Mouse (Mus musculus): Measurements from ENCODE around the gene Arrdc1.
"Not testable (repeated sequence)": the region's sequence is repeated elsewhere in the genome, so short reads cannot be mapped to it uniquely, and the experiment has no call there.

Arrdc1 gene

DNA sequence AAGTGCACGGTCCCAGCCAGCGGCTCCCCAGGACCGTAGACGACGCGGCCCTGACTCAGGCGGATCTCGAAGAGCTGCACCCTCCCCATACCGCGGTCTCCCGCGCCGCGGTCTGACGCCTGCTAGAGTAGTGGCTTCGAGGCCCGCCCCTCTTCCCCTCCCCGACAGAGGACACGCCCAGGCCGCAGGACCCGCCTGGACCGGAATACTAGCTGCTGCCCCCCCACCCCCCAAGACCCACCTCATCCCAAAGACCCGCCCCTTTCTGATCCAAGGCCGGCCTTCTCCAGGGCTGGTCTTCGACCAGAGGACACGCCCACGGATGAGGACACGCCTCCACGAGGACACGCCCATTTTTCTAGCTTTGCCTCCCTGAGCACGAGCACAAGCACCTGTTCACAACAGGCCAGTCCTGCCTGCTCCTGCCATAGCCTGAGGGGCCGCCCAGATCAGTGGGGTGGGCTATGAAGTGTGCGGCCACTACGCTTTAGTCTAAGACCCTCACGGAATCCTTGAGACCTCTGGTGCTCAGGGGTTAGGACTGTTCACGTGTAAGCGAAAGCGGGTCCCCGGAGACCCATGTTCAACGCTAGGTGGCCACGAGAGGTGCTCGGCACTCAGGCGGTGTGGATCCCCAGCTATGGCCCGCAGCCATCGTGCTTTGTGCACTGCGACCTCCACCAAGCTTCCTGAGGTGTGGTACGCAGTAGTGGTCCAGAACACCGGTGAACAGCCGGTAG is at the start of gene Arrdc1:
Gene Arrdc1, minus strand, starts transcription at position 196 of the 740 bp plus-strand sequence.
- DNase-seq: peak; percentile 82

DNA sequence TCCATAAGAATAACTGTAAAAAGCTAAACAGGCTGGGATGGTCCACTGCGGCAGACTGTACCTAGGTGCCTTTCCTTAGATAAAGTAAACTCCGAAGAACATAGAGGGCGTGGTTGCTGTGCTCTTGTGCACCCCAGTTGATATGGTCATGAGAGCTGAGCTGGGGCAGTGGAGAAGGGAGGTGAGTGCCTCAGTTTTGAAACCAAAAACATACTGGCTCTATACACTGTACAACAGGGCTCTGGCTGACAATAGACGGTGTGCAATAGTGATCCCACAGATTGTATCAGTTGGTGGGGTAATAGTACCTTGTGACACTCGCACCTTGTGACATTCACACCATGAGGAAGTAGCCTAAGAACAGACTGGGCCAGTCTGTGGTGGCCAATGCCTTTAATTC is 41.9 kb upstream of the Arrdc1 start:
- DNase-seq: no peak

DNA sequence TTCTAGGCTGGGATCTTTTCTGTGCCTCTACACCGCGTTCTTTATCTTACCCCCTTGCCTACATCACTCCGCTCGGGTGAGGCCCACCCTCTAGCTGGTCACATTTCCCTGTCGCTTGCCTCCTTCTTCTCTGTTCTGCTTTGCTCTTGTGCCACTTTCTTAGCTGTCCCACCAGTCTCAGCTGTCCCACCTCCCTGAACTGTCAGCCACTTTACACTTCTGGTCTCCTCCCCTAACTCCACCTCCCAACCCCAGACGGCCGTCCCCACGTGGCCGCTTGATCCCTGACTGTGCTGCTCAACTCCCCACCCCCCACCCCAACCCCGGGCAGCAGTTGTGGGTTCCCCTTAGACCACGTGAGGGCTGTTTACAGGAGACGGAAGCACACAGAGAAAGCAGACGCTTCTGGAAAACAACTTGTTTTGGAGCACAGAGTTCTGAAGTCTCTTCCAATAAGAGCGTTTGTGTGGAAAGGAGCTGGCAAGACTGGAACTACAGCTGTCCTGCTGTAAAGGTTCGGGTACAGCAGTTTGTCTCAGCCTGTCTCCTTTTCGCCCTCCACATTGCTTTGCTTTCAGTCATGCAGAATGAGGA is 40.7 kb upstream of the Arrdc1 start, which contains the start of gene Pnpla7:
Gene Pnpla7, plus strand, starts transcription at position 330 of the 594 bp plus-strand sequence.
- peak; percentile 53 for DNase-seq

DNA sequence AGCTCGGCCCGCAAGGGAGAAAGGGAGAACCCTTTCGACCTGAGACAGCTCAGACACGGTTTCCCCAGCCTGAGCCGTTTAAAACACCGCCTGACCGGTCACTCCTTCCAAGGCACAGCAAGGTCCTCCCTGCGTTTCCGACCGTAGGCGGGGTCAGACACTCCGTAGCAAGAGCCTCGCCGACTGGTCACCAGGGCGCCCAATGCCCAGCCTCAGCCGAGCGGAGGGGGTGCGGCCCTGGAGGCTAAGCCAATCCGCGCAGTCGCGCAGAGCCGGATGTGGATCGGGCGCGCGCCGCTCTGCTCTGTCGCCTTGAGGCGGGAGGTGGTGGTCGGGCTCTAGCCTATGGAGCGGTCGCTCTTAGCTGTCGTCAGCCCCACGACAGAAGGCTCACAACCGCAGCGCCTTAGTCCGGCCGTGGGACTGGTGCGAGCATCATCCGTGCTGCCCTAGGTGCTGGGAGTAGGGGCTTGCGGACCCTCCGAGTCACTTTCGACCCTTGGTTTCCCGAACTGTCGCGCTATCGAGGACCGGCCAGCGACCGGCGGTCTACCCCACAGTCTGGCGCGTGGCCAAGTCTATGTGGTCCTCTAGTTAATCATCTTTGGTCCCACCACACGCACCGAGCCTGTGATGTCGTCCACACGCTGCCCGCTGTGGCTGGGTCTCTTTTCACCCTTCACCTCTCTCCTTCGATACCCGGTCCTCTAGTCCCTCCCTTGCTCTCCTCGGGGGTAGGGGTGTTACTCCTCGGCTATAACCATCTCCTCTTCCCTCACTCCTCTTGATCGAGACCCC is 40.1 kb upstream of the Arrdc1 start, which contains the start of gene Mrpl41:
Gene Mrpl41, minus strand, starts transcription at position 193 of the 798 bp plus-strand sequence.
- DNase-seq: peak; percentile 96

DNA sequence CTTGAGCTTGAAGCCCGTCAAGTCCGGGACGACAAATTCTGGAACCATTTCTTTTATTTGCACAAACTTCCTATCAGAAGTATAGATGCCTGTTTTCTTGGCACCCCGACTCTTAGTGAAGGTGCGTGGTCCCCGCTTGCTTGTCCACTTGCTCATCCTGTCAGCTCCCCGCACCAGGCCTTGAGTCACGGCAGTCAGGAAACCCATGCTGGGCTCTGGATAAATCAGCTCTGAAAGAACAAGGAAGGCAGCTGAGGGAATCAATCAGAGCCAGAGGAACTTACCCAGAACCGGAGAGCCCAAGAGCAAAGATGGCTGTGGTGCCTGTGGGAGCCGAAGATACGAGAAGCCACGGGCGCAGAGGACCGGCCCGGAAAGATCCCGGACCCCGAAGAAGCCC is 39.4 kb upstream of the Arrdc1 start:
- DNase-seq: not testable (repeated sequence)

DNA sequence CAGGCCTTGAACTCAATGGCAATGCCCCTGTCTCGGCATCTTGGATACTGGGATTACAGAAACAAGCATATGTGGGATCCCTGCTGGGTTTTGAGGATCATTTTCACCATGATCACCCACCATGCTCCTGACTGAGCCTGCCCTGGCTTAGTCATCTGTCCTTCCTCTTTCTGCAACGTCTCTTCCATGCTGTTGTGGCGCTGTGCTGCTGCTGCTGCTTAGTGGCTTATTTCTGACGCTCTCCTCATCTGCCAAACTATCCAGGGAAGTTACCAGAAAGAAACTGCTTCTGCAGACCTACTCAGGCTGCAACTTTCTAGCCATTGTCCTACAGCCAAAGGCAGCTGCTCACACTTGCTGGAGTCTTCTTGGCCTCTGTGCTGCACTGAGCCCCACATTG is 35.3 kb upstream of the Arrdc1 start:
- DNase-seq: no peak

DNA sequence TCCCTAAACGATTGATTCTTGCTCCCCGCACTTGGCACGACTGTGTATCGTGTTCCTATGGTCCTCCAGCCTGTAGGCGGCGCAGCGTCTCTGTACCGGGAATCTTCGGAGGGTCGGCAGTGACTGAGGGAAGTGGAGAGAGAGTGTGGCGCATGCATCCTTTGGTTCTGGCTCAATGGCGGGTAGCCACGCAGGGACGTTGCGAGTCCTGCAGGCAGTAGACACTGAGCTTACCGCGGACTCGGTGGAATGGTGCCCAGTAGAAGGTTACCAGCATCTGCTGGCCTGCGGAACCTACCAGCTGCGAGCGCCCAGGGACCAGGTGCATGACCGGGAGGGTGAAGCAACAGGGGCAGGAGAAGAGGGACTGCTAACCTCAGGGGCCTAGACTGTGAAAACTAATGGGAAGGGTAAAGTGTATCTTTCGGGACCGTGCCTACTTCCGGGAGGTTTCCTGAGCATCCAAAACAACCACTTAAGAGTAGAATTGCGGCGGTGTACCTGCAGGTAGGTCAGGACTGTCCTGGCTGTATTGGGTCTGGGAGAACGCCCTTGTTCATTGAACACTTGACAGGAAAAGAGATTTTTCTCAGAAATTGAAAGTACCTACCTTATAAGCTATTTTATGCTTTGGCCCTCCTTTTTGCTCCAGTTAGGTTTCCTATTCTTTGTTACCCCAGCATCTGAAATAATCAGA is 27.4 kb upstream of the Arrdc1 start, which contains the start of gene Dph7:
Gene Dph7, plus strand, starts transcription at position 97 of the 697 bp plus-strand sequence.
- DNase-seq: peak; percentile 93

DNA sequence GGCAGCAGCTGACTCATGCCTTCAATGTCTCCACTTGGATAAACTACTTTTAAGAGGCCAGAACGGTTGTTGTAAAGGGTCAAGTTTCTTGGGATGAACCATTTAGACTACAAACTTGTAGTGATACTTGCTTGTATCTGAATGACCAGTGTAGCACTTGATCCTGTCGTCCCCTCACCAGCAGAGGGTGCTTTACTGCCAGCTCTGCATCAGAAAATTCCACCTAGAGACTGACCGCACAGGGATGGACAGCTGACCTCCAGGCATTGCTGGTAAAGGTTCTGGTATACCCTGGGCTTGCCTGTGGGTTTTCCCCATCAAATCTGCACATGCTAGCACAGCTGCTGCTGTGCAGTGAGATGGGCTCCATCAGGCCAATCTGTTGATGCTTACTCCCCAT is 25.9 kb upstream of the Arrdc1 start:
- no peak for DNase-seq

DNA sequence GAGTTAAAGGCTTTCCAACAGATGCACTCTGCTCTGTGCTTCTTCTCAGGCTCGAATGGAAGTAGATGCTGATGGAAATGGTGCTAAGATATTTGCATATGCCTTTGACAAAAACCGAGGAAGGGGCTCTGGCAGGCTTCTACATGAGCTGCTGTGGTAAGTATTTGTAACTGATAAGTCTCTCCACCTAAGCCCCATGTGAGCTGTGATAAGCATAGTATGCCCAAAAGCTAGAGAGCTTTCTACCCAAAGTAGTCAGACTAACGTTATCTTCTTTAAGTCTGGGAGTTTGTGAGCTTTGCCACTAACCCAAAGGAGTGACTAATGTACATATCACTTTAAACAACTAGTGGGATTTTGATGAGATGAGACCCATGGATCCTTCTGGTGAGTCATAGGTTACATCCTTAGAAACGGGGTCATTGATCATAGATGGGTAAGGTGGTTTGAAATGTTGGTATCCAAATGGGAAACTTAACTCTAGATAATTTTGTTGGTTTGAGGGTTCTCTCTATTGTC is 17.5 kb upstream of the Arrdc1 start:
- DNase-seq: no peak

DNA sequence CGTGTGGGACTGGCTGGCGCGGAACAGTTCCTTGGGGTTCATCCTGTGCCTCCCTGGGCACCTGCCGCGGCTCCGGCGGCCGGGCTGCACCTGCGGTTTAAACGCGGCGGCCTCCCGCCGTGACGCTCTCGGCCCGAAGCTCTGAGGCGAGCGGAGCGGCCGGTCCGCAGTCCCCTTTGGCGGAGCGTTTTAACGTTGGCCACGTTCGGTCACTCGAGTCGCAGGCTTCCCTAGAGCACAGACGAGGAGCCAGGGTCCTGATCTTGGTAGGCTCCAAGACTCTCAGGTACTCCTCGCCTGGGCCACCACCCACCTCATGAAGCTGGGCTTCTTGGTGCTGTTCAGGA is 15.1 kb upstream of the Arrdc1 start:
- peak; percentile 18 for DNase-seq

DNA sequence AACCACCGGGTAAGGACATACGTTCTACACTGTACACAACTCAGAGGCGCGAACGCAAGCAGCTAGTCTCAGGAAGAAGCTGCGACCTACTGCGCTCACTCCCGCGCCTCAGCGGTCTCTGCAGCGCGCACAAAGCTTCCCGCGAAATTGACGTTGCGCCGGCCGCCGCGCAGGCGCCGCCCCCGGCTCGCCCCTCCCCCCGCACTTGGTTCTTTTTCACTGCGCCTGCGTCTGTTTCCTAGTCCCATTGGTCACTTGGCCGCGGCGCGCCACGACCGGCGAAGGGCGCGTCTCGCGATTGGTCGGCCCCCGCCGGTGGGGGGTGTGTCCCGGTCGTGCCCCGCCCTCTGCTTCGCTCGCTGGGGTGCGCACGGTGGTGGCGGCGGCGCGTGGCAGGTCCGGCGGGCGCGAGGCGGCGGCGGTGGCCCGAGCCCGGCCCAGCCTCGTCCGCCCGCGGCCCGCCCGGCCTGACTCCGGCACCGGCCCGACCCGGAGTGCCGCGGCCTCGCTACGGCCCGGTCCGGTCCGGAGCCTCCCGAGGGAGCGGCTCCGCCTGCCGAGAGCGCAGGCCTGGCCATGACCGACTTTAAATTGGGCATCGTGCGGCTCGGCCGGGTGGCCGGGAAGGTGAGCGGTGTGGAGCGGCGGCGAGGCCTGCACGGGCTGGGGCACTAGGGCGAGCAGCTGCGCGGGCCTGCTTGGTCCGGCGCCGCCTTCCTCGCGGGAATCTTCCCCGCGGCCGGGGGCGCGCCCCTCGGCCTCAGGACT is 14.6 kb upstream of the Arrdc1 start, which contains the start of gene Zmynd19:
Gene Zmynd19, plus strand, starts transcription at position 372 of the 768 bp plus-strand sequence.
- DNase-seq: peak; percentile 99

DNA sequence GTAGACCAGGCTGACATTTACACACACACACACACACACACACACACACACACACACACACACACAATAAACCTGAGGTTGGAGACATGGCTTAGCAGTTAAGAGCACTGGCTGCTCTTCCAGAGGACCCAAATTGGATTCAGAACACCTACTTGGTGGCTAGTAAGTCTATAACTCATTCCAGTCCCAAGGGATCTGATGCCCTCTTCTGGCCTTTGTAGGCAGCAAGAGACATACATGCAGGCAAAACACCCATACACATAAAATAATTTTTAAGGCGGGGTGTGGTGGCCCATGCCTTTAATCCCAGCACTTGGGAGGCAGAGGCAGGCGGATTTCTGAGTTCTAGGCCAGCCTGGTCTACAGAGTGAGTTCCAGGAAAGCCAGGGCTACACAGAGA is 9.3 kb upstream of the Arrdc1 start:
- DNase-seq: not testable (repeated sequence)

DNA sequence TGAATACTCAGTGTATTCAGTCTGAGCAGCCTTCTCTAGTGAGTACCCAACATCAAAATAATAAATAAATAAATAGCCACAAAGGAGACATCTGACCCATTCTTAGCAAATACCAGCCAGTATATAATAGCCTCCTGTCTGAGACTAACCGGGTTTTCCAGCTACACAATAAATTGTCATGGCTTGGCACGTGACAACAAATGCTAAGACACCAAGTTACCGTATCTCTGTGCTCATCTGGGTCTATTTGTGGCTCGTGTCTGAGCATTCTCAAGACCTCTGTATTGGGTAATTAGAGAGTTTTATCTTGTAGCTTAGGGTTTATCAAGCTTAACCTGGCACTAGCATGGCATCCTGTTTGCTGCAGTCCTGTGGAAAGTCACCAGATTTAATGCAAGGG is 7.0 kb upstream of the Arrdc1 start:
- no peak for DNase-seq

DNA sequence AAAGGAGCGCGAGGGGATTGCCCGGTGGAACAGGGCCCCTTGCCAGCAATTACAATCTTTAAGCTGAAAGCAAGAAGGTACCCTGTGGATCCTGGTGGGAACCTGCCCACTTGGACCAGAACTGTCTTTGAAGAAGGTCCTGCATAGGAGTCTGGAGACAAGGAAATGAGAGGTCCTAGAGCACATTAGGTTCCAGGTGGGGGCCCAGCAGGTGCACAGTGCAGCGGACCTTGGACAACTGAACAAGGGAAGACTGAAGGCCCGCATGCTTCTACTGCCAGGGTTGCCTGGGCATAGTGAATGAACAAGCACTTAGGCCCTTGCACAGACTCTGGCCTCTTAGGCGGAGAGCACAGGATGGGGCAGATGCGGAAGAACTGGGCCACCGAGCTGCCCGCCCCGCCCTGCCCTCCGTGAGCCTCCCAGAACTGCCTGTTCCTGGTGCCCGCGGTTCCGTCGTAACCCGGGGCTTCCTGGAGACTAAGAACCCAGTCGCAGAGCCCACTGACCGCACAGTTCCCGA is 550 bp downstream of the Arrdc1 start:
- DNase-seq: no peak

DNA sequence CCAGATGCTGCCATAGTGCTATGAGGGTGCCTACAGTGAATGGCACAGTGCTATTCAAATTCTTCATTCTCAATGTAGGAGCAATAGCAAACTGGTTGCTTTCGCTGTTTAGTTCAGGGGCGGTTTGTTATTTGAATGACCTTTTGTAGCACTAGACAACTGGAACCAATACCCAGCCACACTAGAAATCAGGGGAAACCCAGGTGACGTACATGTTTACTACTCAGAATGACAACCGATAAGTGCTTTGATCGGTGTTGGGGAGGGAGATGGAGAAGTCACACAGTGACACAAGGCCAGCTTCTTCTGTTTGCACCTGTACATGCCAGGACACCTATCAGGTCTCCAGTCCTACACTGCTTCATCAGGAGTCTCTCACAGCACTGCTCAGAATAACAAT is 5.5 kb downstream of the Arrdc1 start:
- DNase-seq: no peak

DNA sequence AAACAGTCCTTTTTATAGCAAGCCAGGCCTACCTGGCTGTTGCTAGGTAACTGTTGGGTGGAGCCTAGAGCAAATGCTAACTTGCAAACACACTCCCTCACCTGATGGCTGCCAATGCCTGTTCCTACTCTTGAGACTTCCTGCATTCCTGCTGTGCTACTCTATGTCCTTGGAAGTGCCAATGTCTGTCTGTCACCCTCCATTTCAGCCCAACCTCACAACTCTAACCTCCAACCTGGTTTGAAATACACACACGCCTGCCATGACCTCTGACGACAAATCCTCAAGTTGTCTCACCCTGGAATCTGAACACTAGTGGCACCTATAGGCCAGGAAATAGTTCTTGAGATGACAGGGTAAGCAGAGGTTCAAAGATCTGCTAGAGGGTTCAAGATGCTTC is 5.9 kb downstream of the Arrdc1 start:
- no peak for DNase-seq

DNA sequence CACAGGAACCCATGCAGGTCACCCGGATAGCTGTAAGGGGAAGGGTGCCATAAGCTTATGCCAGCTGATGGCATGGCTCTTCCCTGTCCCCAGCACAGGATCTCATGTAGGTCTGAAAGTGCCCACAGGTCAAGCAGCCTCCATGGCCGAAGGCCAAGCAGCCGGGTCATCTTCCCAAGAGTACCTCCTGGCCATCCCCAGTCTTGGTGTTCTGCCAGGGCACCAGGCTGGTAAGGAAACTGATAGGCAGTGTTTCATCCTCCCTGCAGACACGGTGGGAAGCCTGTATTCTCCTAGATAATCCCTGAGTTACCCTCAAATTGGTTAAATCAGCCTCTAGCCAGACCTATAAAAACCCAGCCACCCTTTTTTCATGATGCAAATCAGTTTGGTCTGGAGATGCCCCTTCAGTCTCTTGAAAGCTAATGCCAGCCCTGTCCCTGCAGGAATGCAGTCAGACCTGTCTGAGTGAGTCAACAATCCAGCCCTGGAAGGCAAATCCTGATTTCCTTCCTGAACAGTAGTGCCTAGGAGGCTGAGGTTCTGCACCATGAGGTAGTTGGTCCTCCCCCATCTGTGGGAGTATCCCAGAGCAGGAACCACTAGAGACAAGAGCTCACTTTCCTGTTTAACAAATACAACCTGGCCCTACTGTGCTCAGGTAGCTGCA is 7.1 kb downstream of the Arrdc1 start:
- DNase-seq: no peak

DNA sequence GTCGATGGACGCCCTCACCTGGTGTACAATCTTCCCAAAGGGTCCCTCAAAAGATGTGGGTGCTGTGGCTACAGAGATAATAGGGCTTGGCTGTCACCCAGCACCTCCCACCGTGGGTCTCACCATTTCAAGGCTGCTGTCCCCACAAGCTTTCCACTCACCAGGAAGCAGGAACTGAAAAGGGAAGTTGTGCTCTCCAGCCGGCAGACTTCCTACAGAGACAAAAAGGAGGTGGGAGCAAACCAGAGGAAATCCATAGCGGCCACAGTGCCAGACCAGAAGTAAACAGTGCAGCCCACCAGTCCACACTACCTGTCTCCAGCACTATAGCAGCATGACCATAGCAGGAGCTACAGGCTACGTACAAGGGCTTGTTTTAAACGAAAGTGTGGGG is 8.1 kb downstream of the Arrdc1 start:
- no peak for DNase-seq

DNA sequence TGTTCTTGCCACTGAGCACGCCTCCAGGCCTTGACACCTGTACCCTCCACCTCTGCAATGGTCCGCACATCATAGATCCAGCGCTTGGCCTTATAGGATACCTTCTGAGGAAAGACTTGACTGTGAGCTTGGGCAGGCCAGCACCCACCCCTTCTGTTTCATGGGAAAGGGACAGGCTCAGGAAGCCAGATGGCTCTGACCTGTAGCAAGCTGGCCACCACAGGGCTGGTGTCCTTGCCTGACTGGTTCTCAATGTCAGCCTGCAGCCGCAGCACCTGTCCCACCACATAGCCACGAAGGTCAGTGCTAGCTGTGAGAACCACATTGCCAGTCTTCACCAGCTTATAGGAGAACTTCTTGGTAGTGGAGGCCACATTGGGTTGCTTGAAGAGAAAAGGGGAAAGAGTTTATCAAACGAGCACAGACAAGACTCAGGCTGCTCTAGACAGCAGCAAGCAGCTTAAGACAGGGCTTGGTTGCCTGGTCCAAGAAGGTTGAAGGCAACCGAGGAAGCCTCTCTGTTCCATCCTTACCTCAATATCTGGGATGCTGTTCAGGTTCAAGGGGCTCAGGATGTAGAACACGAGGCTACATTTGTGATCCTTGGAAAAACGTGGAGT is 8.6 kb downstream of the Arrdc1 start:
- DNase-seq: no peak

DNA sequence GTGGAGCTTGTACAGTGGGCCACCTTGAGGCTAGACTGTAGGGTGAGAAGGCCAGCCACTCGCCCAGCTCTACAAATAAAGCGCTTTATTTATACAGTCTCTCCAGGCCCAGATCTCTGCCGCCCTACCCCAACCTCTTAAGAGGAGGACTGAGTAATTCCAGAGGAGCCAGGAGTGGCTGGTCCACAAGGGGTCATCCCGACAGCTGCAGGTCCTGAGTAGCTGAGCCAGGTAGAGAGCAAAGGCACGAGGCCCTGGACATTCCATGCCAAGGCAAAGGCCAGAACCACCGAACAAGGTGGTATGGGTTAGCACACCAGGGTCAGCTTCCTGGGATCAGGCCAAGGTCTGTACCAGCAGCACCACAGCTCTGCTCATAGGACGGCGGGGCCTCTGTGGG is 9.8 kb downstream of the Arrdc1 start:
- no peak for DNase-seq

DNA sequence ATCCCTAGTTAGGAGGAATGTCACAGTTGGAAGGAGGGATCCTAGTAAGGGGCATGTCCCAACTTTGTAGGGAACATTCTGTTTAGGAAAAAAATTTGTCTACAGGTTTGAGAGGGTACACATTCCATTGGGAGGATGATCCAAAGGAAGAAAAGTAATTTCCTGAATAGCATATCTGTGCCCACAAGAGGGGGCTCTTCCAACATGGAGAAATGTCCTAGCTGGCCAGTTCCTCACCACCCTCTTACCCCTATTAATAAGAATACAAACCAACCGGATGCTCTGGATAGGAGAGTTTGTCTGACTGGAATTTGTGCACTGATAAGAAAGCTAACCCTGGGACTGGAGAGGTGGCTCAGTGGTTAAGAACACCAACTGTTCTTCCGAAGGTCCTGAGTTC is 11.5 kb downstream of the Arrdc1 start:
- DNase-seq: no peak
